Mouse (Mus musculus) testis, postnatal 14 days (tissue): ENCODE results near the gene Prl8a9.

Source experiments
- DNase-seq: peaks from one replicate; pipeline ENCODE4 v3.0.0; 2021; ENCODE audit warnings: low spot score

The Prl8a9 gene

DNA sequence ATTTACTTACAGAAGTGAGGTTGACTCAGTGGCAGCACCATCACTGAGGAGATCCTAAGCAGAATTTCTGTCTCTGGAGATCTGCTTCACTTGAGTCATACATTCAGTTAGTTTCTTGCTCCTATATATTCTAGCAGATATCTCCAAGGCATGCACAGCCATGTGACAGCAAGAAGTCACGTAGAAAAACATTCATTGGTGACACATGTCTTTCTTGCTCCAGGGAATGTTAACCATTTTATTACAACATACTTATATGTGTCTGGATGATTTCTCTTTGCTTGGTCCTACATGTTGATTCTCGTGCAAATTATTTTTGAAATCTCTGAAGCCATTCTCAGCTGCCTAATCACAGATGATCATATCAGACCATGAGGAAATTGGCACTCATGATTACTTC lies at the start of gene Prl8a9:
Gene Prl8a9, minus strand, starts transcription at position 101 of the 400 bp plus-strand sequence.
- no peak for DNase-seq

DNA sequence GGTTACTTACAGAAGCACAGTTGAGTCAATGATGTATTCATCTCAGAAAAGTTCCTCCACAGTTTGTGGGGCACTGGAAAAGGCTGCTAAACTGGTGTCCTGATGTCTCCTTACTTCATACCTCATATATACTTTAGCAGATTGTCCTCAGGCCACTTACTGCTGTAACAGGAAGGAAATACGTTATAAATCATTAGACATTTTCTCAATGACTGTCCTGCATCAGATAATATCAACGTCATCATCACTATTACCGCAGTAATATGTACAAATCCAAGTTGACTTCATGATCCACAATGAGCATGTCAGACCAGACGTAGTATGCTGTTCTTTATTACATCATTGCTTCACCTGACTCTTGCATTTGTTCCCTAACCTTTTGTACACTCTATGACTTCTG lies 46.1 kb upstream of the Prl8a9 start, which contains the start of gene Prl7b1:
Gene Prl7b1, minus strand, starts transcription at position 101 of the 400 bp plus-strand sequence.
- no peak for DNase-seq

DNA sequence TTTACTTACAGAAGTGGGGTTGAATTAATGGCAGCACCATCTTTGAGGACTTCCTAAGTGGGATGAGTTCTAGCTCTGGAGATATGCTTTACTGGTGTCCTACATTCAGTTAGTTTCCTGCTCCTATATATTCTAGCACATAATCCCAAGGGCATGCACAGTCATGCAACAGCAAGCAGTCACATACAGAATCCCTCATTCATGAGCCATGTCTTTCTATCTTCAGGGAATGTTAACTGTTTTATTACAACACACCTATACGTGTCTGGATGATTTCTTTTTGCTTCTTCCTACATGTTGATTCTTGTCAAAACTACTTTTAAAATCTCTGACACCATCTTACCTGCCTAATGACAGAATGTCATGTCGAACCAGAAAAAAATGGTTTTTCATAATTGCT lies 17.7 kb upstream of the Prl8a9 start, which contains the start of gene Prl8a1:
Gene Prl8a1, minus strand, starts transcription at position 101 of the 400 bp plus-strand sequence.
- DNase-seq, result no peak

DNA sequence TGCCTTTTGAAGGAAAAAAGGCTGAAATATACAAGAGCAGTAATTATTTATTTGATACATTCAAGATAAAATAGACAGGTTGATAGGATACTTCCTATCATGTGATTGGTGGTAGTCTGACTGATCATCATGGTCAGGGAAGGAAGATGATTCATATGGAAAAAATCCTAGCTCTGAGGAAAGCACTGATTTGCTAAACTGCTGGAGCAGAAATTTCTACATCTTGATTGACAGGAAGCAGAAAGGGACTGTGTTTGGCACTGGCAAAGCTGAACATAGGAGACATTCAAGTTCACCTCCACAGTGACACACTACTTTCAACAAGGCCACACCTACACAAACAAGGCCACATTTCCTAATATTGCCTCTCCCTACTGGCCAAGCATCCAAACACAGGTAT lies 11.1 kb downstream of the Prl8a9 start:
- DNase-seq, result no peak

DNA sequence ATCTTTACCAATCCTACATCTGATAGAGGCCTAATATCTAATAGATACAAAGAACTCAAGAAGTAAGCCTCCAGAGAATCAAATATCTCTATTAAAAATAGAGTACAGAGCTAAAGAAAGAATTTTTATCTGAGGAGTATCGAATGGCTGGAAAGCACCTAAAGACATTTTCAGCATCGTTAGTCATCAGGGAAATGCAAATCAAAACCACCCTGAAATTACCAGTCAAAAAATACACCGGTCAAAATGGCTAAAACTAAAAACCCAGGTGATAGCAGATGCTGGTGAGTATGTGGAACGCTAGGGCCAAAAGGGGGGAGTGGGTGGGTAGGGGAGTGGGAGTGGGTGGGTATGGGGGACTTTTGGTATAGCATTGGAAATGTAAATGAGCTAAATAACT lies 41.2 kb downstream of the Prl8a9 start:
- DNase-seq, result no peak

DNA sequence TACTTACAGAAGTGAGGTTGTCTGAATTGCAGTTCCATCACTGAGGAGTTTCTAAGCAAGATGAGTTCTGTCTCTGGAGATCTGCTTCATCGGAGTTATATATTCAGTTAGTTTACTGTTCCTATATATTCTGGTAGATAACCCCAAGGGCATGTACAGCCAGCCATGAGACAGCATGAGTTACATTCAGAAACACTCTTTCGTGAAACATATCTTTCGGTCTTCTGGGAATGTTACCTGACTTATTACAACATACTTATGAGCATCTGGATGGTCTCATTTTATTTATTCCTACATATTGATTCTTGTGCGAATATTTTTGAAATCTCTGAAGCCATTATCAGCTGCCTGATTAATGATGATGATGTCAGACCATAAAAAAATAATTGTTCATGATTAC lies 51.3 kb downstream of the Prl8a9 start, which contains the start of gene Prl8a8:
Gene Prl8a8, minus strand, starts transcription at position 101 of the 400 bp plus-strand sequence.
- DNase-seq, result no peak
